Mouse (Mus musculus) E14TG2a.4 (cell line): ENCODE results near the gene Dgki.

ENCODE experiments used
- H3K27me3 ChIP-seq: 2 replicates; pipeline ENCODE4 v1.6.1; 2014; ENCODE audit warnings: low read length, control low read depth; ENCODE audit not compliant: insufficient read depth
- H3K36me3 ChIP-seq: 2 replicates; pipeline ENCODE4 v1.6.1; 2014; ENCODE audit warnings: low read length, control low read depth; ENCODE audit not compliant: insufficient read depth
- H3K4me1 ChIP-seq: replicated peaks from 2 replicates; pipeline ENCODE4 v1.6.1; 2014; ENCODE audit warnings: low read depth, low read length, control low read depth
- H3K4me3 ChIP-seq: replicated peaks from 2 replicates; pipeline ENCODE4 v1.5.1; 2014; ENCODE audit warnings: mild to moderate bottlenecking, low read length
- H3K9me3 ChIP-seq: 2 replicates; pipeline ENCODE4 v1.6.1; 2014; ENCODE audit warnings: low read length, control low read depth
- CTCF ChIP-seq: conservative IDR thresholded peaks from 2 replicates; pipeline ENCODE4 v1.5.1; 2014; ENCODE audit warnings: low read length
- NANOG ChIP-seq: IDR thresholded peaks from 2 replicates; pipeline ENCODE4 v1.6.1; 2014; ENCODE audit warnings: borderline replicate concordance, low read length, mixed read lengths
- POU5F1 ChIP-seq: IDR thresholded peaks from 2 replicates; pipeline ENCODE4 v1.6.1; 2014; ENCODE audit warnings: low read length, borderline replicate concordance

The Dgki gene

GRCm38 (mm10) chr6:36832681-36833080 is 467.3 kb downstream of the Dgki start:
- H3K36me3 ChIP-seq, result no peaks in the 10 kb centered on the region
- H3K4me3 ChIP-seq, result no peak overlapping the region
- no peaks in the 10 kb centered on the region for H3K4me1 ChIP-seq
- H3K9me3 ChIP-seq, result peaks cover 11% of the 10 kb centered on the region
- no peaks in the 10 kb centered on the region for H3K27me3 ChIP-seq
- TF ChIP-seq CTCF (no peak), NANOG (no peak), POU5F1 (no peak)

GRCm38 (mm10) chr6:36832207-36832606 is 467.8 kb downstream of the Dgki start:
- TF ChIP-seq POU5F1 (no peak), CTCF (no peak), NANOG (no peak)
- H3K36me3 ChIP-seq, result no peaks in the 10 kb centered on the region
- no peak overlapping the region for H3K4me3 ChIP-seq
- no peaks in the 10 kb centered on the region for H3K27me3 ChIP-seq
- peaks cover 14% of the 10 kb centered on the region for H3K9me3 ChIP-seq
- no peaks in the 10 kb centered on the region for H3K4me1 ChIP-seq

- Histone ChIP-seq H3K9me3 (peaks cover 24% of the 10 kb centered on the region), H3K4me3 (no peak overlapping the region), H3K4me1 (no peaks in the 10 kb centered on the region), H3K27me3 (no peaks in the 10 kb centered on the region), H3K36me3 (no peaks in the 10 kb centered on the region)
- TF ChIP-seq CTCF (no peak), POU5F1 (no peak), NANOG (no peak)
Measured at GRCm38 (mm10) chr6:36830371-36830925, 469.5 kb downstream of the Dgki start.

- H3K4me1 ChIP-seq, result no peaks in the 10 kb centered on the region
- H3K4me3 ChIP-seq, result no peak overlapping the region
- no peaks in the 10 kb centered on the region for H3K36me3 ChIP-seq
- no peaks in the 10 kb centered on the region for H3K9me3 ChIP-seq
- TF ChIP-seq POU5F1 (no peak), NANOG (no peak), CTCF (no peak)
- H3K27me3 ChIP-seq, result no peaks in the 10 kb centered on the region
Measured at GRCm38 (mm10) chr6:36819784-36820050, 480.3 kb downstream of the Dgki start.

- H3K9me3 ChIP-seq, result no peaks in the 10 kb centered on the region
- H3K4me3 ChIP-seq, result no peak overlapping the region
- H3K4me1 ChIP-seq, result no peaks in the 10 kb centered on the region
- no peaks in the 10 kb centered on the region for H3K27me3 ChIP-seq
- TF ChIP-seq CTCF (no peak), POU5F1 (no peak), NANOG (no peak)
- no peaks in the 10 kb centered on the region for H3K36me3 ChIP-seq
Measured at GRCm38 (mm10) chr6:36819019-36819783, 480.8 kb downstream of the Dgki start.

- no peak for TF ChIP-seq CTCF
- TF ChIP-seq NANOG, result no peak
- TF ChIP-seq POU5F1, result no peak
- H3K4me1 ChIP-seq, result no peaks in the 10 kb centered on the region
- no peaks in the 10 kb centered on the region for H3K27me3 ChIP-seq
- H3K36me3 ChIP-seq, result no peaks in the 10 kb centered on the region
- H3K9me3 ChIP-seq, result no peaks in the 10 kb centered on the region
- H3K4me3 ChIP-seq, result no peak overlapping the region
Measured at GRCm38 (mm10) chr6:36818281-36819018, 481.5 kb downstream of the Dgki start.

- TF ChIP-seq NANOG (no peak), POU5F1 (no peak), CTCF (no peak)
- no peaks in the 10 kb centered on the region for H3K9me3 ChIP-seq
- no peak overlapping the region for H3K4me3 ChIP-seq
- H3K36me3 ChIP-seq, result no peaks in the 10 kb centered on the region
- no peaks in the 10 kb centered on the region for H3K4me1 ChIP-seq
- 0 out of 2 replicates have a peak, but pooled peaks cover 3% of the 10 kb centered on the region for H3K27me3 ChIP-seq
Measured at GRCm38 (mm10) chr6:36816666-36817065, 483.3 kb downstream of the Dgki start.

GRCm38 (mm10) chr6:36815992-36816391 is 484.0 kb downstream of the Dgki start:
- no peaks in the 10 kb centered on the region for H3K4me1 ChIP-seq
- no peak overlapping the region for H3K4me3 ChIP-seq
- no peaks in the 10 kb centered on the region for H3K9me3 ChIP-seq
- no peak for TF ChIP-seq CTCF
- H3K27me3 ChIP-seq, result peaks cover 6% of the 10 kb centered on the region
- no peaks in the 10 kb centered on the region for H3K36me3 ChIP-seq
